Mouse (Mus musculus) MEL (cell line): ENCODE results near the gene Lcn3. TPM values are rescaled to one million over a fixed set of nuclear protein-coding genes. Genes with fewer than 3 reads are reported as not detected.

Experiments
- DNase-seq: peaks from one replicate; pipeline ENCODE4 v3.0.0; 2011; ENCODE audit warnings: low read depth, low spot score
- H3K27ac ChIP-seq: 2 replicates; pipeline ENCODE4 v1.5.1; 2012; ENCODE audit warnings: low read depth, mild to moderate bottlenecking, control low read depth, low read length, moderate library complexity; ENCODE audit not compliant: control insufficient read depth
- H3K27me3 ChIP-seq, 2 experiments: fragments of 150-350 bp in 1 of 2; sonication (generic) in 1 of 2; 2 replicates each; pipeline ENCODE4 v1.6.1; 2012; ENCODE audit warnings: low read length in 2 of 2, mild to moderate bottlenecking in 2 of 2, improper control_type of control experiment in 1 of 2, moderate library complexity in 1 of 2; ENCODE audit not compliant: insufficient read depth in 2 of 2, control insufficient read depth in 1 of 2
- H3K36me3 ChIP-seq, 2 experiments: 2 replicates each; pipeline ENCODE4 v1.6.1; 2012 to 2014; ENCODE audit warnings: low read length in 2 of 2, improper control_type of control experiment in 1 of 2, inconsistent platforms in 1 of 2, mild to moderate bottlenecking in 1 of 2; ENCODE audit not compliant: insufficient read depth in 2 of 2, control insufficient read depth in 1 of 2
- H3K4me1 ChIP-seq, 2 experiments: fragments of 150-350 bp in 1 of 2; sonication (generic) in 1 of 2; 2 replicates each; pipeline ENCODE4 v1.6.1; 2012; ENCODE audit warnings: low read length in 2 of 2, improper control_type of control experiment in 1 of 2, mild to moderate bottlenecking in 1 of 2; ENCODE audit not compliant: insufficient read depth in 2 of 2, control insufficient read depth in 1 of 2
- H3K4me3 ChIP-seq, 2 experiments: fragments of 150-350 bp in 1 of 2; sonication (generic) in 1 of 2; 2 replicates each; pipeline ENCODE4 v1.5.1; 2012; ENCODE audit warnings: low read depth in 2 of 2, low read length in 2 of 2, mild to moderate bottlenecking in 2 of 2, moderate library complexity in 2 of 2, control low read depth in 1 of 2, improper control_type of control experiment in 1 of 2; ENCODE audit not compliant: control insufficient read depth in 1 of 2, insufficient read depth in 1 of 2
- H3K79me2 ChIP-seq: 2 replicates; pipeline ENCODE4 v1.6.1; 2012; ENCODE audit warnings: mild to moderate bottlenecking, low read length, moderate library complexity; ENCODE audit not compliant: control insufficient read depth, poor library complexity, insufficient read depth
- H3K9ac ChIP-seq: 2 replicates; pipeline ENCODE4 v1.6.1; 2012; ENCODE audit warnings: low read depth, mild to moderate bottlenecking, control low read depth, low read length, moderate library complexity; ENCODE audit not compliant: control insufficient read depth, poor library complexity, severe bottlenecking
- H3K9me3 ChIP-seq: fragments of 150-350 bp; sonication (generic); replicated peaks from 2 replicates; pipeline ENCODE4 v1.6.1; 2012; ENCODE audit warnings: mild to moderate bottlenecking, low read length, improper control_type of control experiment, moderate library complexity; ENCODE audit not compliant: insufficient read depth
- BHLHE40 ChIP-seq: IDR thresholded peaks from 2 replicates; pipeline ENCODE4 v1.6.1; 2012; ENCODE audit warnings: low read depth, mild to moderate bottlenecking, inconsistent platforms, low read length, improper control_type of control experiment, borderline replicate concordance
- CHD1 ChIP-seq: IDR thresholded peaks from 2 replicates; pipeline ENCODE4 v1.6.1; 2012; ENCODE audit warnings: low read depth, mild to moderate bottlenecking, inconsistent platforms, low read length, improper control_type of control experiment
- EP300 ChIP-seq, 2 experiments: IDR thresholded peaks; 2 replicates each; pipeline ENCODE4 v1.6.1; 2011; ENCODE audit warnings: improper control_type of control experiment in 2 of 2, low read length in 2 of 2, low read depth in 1 of 2, mild to moderate bottlenecking in 1 of 2
- GABPA ChIP-seq: IDR thresholded peaks from 2 replicates; pipeline ENCODE4 v1.6.1; 2012; ENCODE audit warnings: low read depth, mild to moderate bottlenecking, inconsistent platforms, low read length, improper control_type of control experiment, moderate library complexity
- GATA1 ChIP-seq: IDR thresholded peaks from 2 replicates; pipeline ENCODE4 v1.6.1; 2011; ENCODE audit warnings: low read depth, low read length, improper control_type of control experiment
- HCFC1 ChIP-seq: IDR thresholded peaks from 2 replicates; pipeline ENCODE4 v1.6.1; 2012; ENCODE audit warnings: low read depth, mild to moderate bottlenecking, inconsistent platforms, low read length, improper control_type of control experiment, moderate library complexity
- MEF2A ChIP-seq: IDR thresholded peaks from 2 replicates; pipeline ENCODE4 v1.6.1; 2014; ENCODE audit warnings: low read depth, mild to moderate bottlenecking, inconsistent platforms, low read length, improper control_type of control experiment; ENCODE audit not compliant: poor library complexity, insufficient replicate concordance, severe bottlenecking; ENCODE audit errors: extremely low read depth
- MYB ChIP-seq: IDR thresholded peaks from 2 replicates; pipeline ENCODE4 v1.6.1; 2011; ENCODE audit warnings: mild to moderate bottlenecking, low read depth, low read length, improper control_type of control experiment
- POLR2A ChIP-seq, 2 experiments: IDR thresholded peaks; 2 replicates each; pipeline ENCODE4 v1.6.1; 2011 to 2012; ENCODE audit warnings: low read length in 2 of 2, mild to moderate bottlenecking in 2 of 2, control low read depth in 1 of 2, improper control_type of control experiment in 1 of 2, low read depth in 1 of 2, moderate library complexity in 1 of 2; ENCODE audit not compliant: control insufficient read depth in 1 of 2, insufficient read depth in 1 of 2, poor library complexity in 1 of 2
- RAD21 ChIP-seq: IDR thresholded peaks from 2 replicates; pipeline ENCODE4 v1.6.1; 2011; ENCODE audit warnings: mild to moderate bottlenecking, low read depth, low read length, improper control_type of control experiment
- SMC3 ChIP-seq: IDR thresholded peaks from 2 replicates; pipeline ENCODE4 v1.6.1; 2011; ENCODE audit warnings: low read depth, low read length, improper control_type of control experiment
- TAL1 ChIP-seq: IDR thresholded peaks from 2 replicates; pipeline ENCODE4 v1.6.1; 2012; ENCODE audit warnings: mild to moderate bottlenecking, inconsistent platforms, low read length, moderate library complexity, mixed read lengths
- UBTF ChIP-seq: IDR thresholded peaks from 2 replicates; pipeline ENCODE4 v1.6.1; 2012; ENCODE audit warnings: low read depth, mild to moderate bottlenecking, inconsistent platforms, low read length, improper control_type of control experiment, moderate library complexity, borderline replicate concordance; ENCODE audit not compliant: insufficient read depth
- USF2 ChIP-seq, 2 experiments: IDR thresholded peaks; 2 replicates each; pipeline ENCODE4 v1.6.1; 2011 to 2012; ENCODE audit warnings: improper control_type of control experiment in 2 of 2, low read length in 2 of 2, borderline replicate concordance in 1 of 2, inconsistent platforms in 1 of 2, low read depth in 1 of 2, mild to moderate bottlenecking in 1 of 2; ENCODE audit not compliant: insufficient read depth in 1 of 2
- ZMIZ1 ChIP-seq: IDR thresholded peaks from 2 replicates; pipeline ENCODE4 v1.6.1; 2012; ENCODE audit warnings: low read depth, mild to moderate bottlenecking, inconsistent platforms, low read length, improper control_type of control experiment, moderate library complexity
- ZNF384 ChIP-seq: IDR thresholded peaks from 2 replicates; pipeline ENCODE4 v1.6.1; 2012; ENCODE audit warnings: low read depth, mild to moderate bottlenecking, inconsistent platforms, low read length, improper control_type of control experiment
- polyA plus RNA-seq, 2 experiments: library from polyadenylated mRNA; stranded (reverse) in 1 of 2; unstranded in 1 of 2; fragments of >175 nt in 1 of 2; fragments of >200 nt in 1 of 2; gene quantifications; 2 replicates each; pipeline versions ENCODE4 v1.2.1 to v1.2.4; 2012; ENCODE audit warnings: low replicate concordance in 2 of 2, low read depth in 1 of 2; ENCODE audit not compliant: insufficient read length in 2 of 2, insufficient read depth in 1 of 2, missing spikeins in 1 of 2
- total RNA-seq: library from RNA; depleted of rRNA; stranded (reverse); fragments of 300-350 nt; gene quantifications from 2 replicates; pipeline ENCODE4 v1.2.3, GENCODE M21; 2012

Lcn3 gene
- total and polyA plus RNA-seq, 3 experiments = not detected

GRCm38 (mm10) chr2:25779076-25779475 is 13.7 kb downstream of the Lcn3 start:
- Histone ChIP-seq H3K27ac (no peak overlapping the region), H3K9me3 (no peaks in the 10 kb centered on the region), H3K4me1 (no peaks in the 10 kb centered on the region), H3K79me2 (no peaks in the 10 kb centered on the region), H3K36me3 (no peaks in the 10 kb centered on the region), H3K4me3 (no peak overlapping the region), H3K27me3 (no peaks in the 10 kb centered on the region; a peak in 1 of 4 replicates), H3K9ac (no peak overlapping the region)
- TF ChIP-seq RAD21 = no peak
- DNase-seq = no peak

- Histone ChIP-seq H3K27me3 (no peaks in the 10 kb centered on the region; a peak in 1 of 4 replicates), H3K79me2 (no peaks in the 10 kb centered on the region), H3K4me3 (no peak overlapping the region), H3K27ac (no peak overlapping the region), H3K9ac (no peak overlapping the region), H3K36me3 (no peaks in the 10 kb centered on the region), H3K4me1 (no peaks in the 10 kb centered on the region), H3K9me3 (no peaks in the 10 kb centered on the region)
- TF ChIP-seq USF2 (IDR thresholded peaks at IDR 0.05; ENCODE audit: borderline replicate concordance in 1 of 2, insufficient read depth in 1 of 2, low read depth in 1 of 2, low read length in 2 of 2) (no peak), ZNF384 (no peak), UBTF (no peak), RAD21 (no peak), MEF2A (no peak), SMC3 (no peak), POLR2A (IDR thresholded peaks at IDR 0.05; ENCODE audit: control insufficient read depth in 1 of 2, insufficient read depth in 1 of 2, low read depth in 1 of 2, low read length in 2 of 2, poor library complexity in 1 of 2) (no peak), BHLHE40 (no peak), CHD1 (no peak), HCFC1 (no peak), MYB (no peak), ZMIZ1 (no peak), EP300 (IDR thresholded peaks at IDR 0.05; ENCODE audit: low read depth in 1 of 2, low read length in 2 of 2) (no peak), GATA1 (no peak), TAL1 (no peak), GABPA (no peak)
- DNase-seq = no peak
Observed at GRCm38 (mm10) chr2:25780921-25781320, 15.6 kb downstream of the Lcn3 start.
